Mouse (Mus musculus): ENCODE data around the gene Prss45. TPM values are rescaled to one million over a fixed set of nuclear protein-coding genes. Genes with fewer than 3 reads are reported as not detected.

Prss45 gene
- polyA plus RNA-seq, 1 experiment: not detected

DNA sequence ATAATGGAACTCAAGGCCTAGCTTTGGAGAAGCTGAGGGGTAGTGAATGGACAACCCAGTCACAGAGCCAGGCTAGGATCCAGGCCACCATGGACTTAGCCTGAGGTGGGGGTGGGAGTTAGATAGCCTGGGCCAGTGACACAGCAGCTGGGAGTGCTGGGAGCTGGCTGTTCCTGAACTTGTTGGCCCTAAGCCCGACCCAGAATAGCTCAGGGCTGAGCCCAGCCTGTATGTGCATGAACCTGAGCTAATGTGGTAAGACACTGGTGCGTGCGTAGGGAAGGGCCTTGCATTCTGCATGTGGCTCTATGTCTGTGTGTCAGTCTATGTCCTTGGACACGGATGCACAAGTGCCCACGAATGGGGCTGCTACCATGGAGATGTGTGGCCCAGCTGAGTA lies 43.5 kb downstream of the Prss45 start:
- peak overlapping the region; percentile 17; the same call in 1 of the 2 replicates for H3K27ac ChIP-seq (replicated peaks; ENCODE audit: low read depth, low read length)
- H3K4me3 ChIP-seq (ENCODE audit: insufficient read depth, low read depth, low read length): no peak overlapping the region

GRCm38 (mm10) chr9:110879191-110879920 lies 45.0 kb downstream of the Prss45 start, which contains the start of gene Als2cl:
TSS of gene Als2cl (plus strand) at chr9:110879870.
- Histone ChIP-seq H3K4me1 (ENCODE audit: control insufficient read depth, insufficient read depth, insufficient read length, low read length) (peaks cover 21% of the 10 kb centered on the region), H3K4me3 (ENCODE audit: insufficient read depth, low read depth, low read length) (peak within 1 kb of the TSS; percentile 74), H3K27ac (replicated peaks; ENCODE audit: low read depth, low read length) (peak within 1 kb of the TSS; percentile 92)

More for the DNA sequence above, 43.5 kb downstream of the Prss45 start:
- peaks cover 21% of the 10 kb centered on the region for H3K4me1 ChIP-seq (ENCODE audit: control insufficient read depth, insufficient read depth, insufficient read length, low read length)

- peak within 1 kb of the TSS; percentile 74 for H3K4me3 ChIP-seq (ENCODE audit: insufficient read depth, low read depth, low read length)
- peaks cover 21% of the 10 kb centered on the region for H3K4me1 ChIP-seq (ENCODE audit: control insufficient read depth, insufficient read depth, insufficient read length, low read length)
- H3K27ac ChIP-seq (replicated peaks; ENCODE audit: low read depth, low read length): peak within 1 kb of the TSS; percentile 92
Measured at GRCm38 (mm10) chr9:110879998-110880561, 45.7 kb downstream of the Prss45 start, which contains the start of gene Tmie. TSS of gene Tmie (minus strand) at chr9:110880113.

DNA sequence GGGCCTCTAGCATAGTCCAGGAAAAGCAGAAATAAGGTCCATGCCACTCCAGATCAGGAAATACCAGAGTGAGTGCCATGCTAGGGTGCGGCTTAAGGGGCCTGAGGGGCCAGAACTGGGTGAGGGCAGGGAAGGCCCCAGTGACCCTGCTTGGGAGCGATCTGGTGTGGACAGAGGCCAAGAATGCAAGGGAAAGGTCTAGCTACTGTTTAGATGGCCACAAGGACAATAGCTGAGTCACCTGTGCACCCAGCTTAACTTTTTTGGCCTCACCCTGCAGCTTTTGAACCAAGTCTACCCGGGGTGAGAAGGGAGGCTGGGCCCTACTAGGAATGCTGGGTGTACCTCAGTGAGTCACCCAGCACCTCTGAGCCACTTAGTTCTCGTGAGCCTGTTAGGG lies 46.4 kb downstream of the Prss45 start:
- peaks cover 18% of the 10 kb centered on the region for H3K4me1 ChIP-seq (ENCODE audit: control insufficient read depth, insufficient read depth, insufficient read length, low read length)
- peak overlapping the region; percentile 74 for H3K4me3 ChIP-seq (ENCODE audit: insufficient read depth, low read depth, low read length)
- H3K27ac ChIP-seq (replicated peaks; ENCODE audit: low read depth, low read length): peak overlapping the region; percentile 92

GRCm38 (mm10) chr9:110881953-110882352 lies 47.6 kb downstream of the Prss45 start:
- H3K27ac ChIP-seq (replicated peaks; ENCODE audit: low read depth, low read length): peak overlapping the region; percentile 92
- peaks cover 17% of the 10 kb centered on the region for H3K4me1 ChIP-seq (ENCODE audit: control insufficient read depth, insufficient read depth, insufficient read length, low read length)
- H3K4me3 ChIP-seq (ENCODE audit: insufficient read depth, low read depth, low read length): peak overlapping the region; percentile 74

GRCm38 (mm10) chr9:110887388-110888303 lies 53.3 kb downstream of the Prss45 start:
- H3K4me1 ChIP-seq (ENCODE audit: control insufficient read depth, insufficient read depth, insufficient read length, low read length): peaks cover 26% of the 10 kb centered on the region
- no peak overlapping the region for H3K4me3 ChIP-seq (ENCODE audit: insufficient read depth, low read depth, low read length)
- H3K27ac ChIP-seq (replicated peaks; ENCODE audit: low read depth, low read length): 0 out of 2 replicates have a peak overlapping the region, but pooled peaks have one; percentile 1

DNA sequence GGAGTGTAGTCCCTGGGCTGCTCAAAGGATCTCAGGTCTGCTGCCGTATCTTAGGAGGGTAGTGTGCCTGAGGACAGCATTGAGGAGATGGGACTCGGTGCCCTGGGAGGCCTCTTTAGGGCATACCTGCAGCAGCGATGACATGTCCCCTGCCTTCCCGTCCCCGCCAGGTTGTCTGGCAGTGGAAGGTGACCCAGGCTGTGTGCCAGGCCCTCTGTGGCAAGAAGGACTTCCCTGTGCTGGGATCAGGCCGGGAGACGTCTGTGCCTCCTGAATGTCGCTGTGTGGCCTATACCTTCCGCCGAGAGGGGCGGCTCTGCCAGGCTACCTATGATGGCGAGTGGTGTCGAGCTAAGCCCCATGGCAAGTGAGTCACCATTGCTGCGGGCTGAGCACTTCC lies 54.5 kb downstream of the Prss45 start:
- Histone ChIP-seq H3K4me3 (ENCODE audit: insufficient read depth, low read depth, low read length) (no peak overlapping the region), H3K27ac (replicated peaks; ENCODE audit: low read depth, low read length) (no peak overlapping the region), H3K4me1 (ENCODE audit: control insufficient read depth, insufficient read depth, insufficient read length, low read length) (peaks cover 28% of the 10 kb centered on the region)

DNA sequence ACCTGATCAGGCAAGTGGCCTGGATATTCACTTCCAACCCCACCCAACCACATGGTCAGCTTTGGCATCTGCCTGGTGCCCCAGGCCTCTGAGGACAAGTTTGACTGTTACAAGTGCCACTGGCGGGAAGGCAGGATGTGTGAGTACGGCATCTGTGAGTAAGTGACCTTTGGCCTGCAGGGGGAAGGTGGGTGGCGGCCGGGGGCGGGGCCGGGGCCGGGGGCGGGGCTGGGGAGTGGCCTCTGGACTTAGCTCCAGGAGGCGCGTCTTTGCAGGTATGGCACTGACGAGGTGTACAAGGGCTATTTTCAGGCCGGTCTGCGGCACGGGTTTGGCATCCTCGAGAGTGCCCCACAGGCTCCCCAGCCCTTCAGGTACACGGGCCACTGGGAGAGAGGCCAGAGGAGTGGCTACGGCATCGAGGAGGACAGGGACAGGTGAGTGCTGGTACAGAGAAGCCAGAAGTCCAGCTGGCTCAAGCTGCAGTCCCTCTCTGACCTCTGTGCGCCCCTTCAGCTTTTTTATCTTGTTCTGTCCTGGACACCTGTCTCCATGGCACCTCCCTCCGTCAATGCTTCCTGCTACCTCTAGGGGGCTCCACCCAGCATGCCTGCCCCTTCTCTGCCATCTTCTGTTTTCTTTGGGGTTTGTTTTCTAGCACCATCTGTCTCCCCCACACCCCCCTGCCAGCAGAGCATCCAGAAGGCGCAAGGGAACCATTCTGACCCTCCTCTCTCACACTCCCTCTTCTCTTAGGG lies 55.8 kb downstream of the Prss45 start:
- H3K4me1 ChIP-seq (ENCODE audit: control insufficient read depth, insufficient read depth, insufficient read length, low read length): peaks cover 28% of the 10 kb centered on the region
- peak overlapping the region; percentile 27; the same call in 1 of the 2 replicates for H3K27ac ChIP-seq (replicated peaks; ENCODE audit: low read depth, low read length)
- H3K4me3 ChIP-seq (ENCODE audit: insufficient read depth, low read depth, low read length): no peak overlapping the region

Other genes with a start within 250 kb of the Prss45 start
- gene Nradd, start 210.1 kb upstream of the Prss45 start, polyA plus RNA-seq (2012; ENCODE audit: insufficient read depth, insufficient read length, missing spikeins): 1.7 and 3.0 TPM in 2 replicates
- gene Nbeal2, start 180.4 kb upstream of the Prss45 start, polyA plus RNA-seq (2012; ENCODE audit: insufficient read depth, insufficient read length, missing spikeins): 2.2 and 4.8 TPM in 2 replicates
- 44.7 and 46.2 TPM in 2 replicates for gene Ccdc12, start 178.1 kb upstream of the Prss45 start, polyA plus RNA-seq (2012; ENCODE audit: insufficient read depth, insufficient read length, missing spikeins)
- 17.2 and 23.5 TPM in 2 replicates for gene Myl3, start 92.7 kb upstream of the Prss45 start, polyA plus RNA-seq (2012; ENCODE audit: insufficient read depth, insufficient read length, missing spikeins)
- 23.3 and 25.4 TPM in 2 replicates for gene Pth1r, start 87.4 kb upstream of the Prss45 start, polyA plus RNA-seq (2012; ENCODE audit: insufficient read depth, insufficient read length, missing spikeins)
- gene Prss42, start 36.4 kb upstream of the Prss45 start, polyA plus RNA-seq (2012; ENCODE audit: insufficient read depth, insufficient read length, missing spikeins): not detected in 2 replicates
- gene Prss44, start 20.6 kb upstream of the Prss45 start, polyA plus RNA-seq (2012; ENCODE audit: insufficient read depth, insufficient read length, missing spikeins): not detected in 2 replicates
- not detected in 2 replicates for gene Prss43, start 7.9 kb upstream of the Prss45 start, polyA plus RNA-seq (2012; ENCODE audit: insufficient read depth, insufficient read length, missing spikeins)
- not detected in 2 replicates for gene Prss46, start 9.9 kb downstream of the Prss45 start, polyA plus RNA-seq (2012; ENCODE audit: insufficient read depth, insufficient read length, missing spikeins)
- gene Prss50, start 23.4 kb downstream of the Prss45 start, polyA plus RNA-seq (2012; ENCODE audit: insufficient read depth, insufficient read length, missing spikeins): not detected in 2 replicates
- 5.7 and 9.0 TPM in 2 replicates for gene Als2cl, start 45.3 kb downstream of the Prss45 start, polyA plus RNA-seq (2012; ENCODE audit: insufficient read depth, insufficient read length, missing spikeins)
- 1.5 and 1.8 TPM in 2 replicates for gene Tmie, start 45.5 kb downstream of the Prss45 start, polyA plus RNA-seq (2012; ENCODE audit: insufficient read depth, insufficient read length, missing spikeins)
- gene Fam240a, start 82.3 kb downstream of the Prss45 start, polyA plus RNA-seq (2012; ENCODE audit: insufficient read depth, insufficient read length, missing spikeins): not detected in 2 replicates
- not detected in 2 replicates for gene Tdgf1, start 111.6 kb downstream of the Prss45 start, polyA plus RNA-seq (2012; ENCODE audit: insufficient read depth, insufficient read length, missing spikeins)
- 0.88 TPM in 1 of 2 replicates, not detected in the other for gene Lrrc2, start 117.0 kb downstream of the Prss45 start, polyA plus RNA-seq (2012; ENCODE audit: insufficient read depth, insufficient read length, missing spikeins)
- gene Rtp3, start 156.0 kb downstream of the Prss45 start, polyA plus RNA-seq (2012; ENCODE audit: insufficient read depth, insufficient read length, missing spikeins): 2.2 and 3.3 TPM in 2 replicates
- not detected in 2 replicates for gene Ltf, start 184.7 kb downstream of the Prss45 start, polyA plus RNA-seq (2012; ENCODE audit: insufficient read depth, insufficient read length, missing spikeins)
- 1.3 and 1.6 TPM in 2 replicates for gene Ccrl2, start 222.9 kb downstream of the Prss45 start, polyA plus RNA-seq (2012; ENCODE audit: insufficient read depth, insufficient read length, missing spikeins)